Mouse (Mus musculus) thymus, adult 2 months (tissue): ENCODE measurements around the gene Stk10.

Experiments used
- CTCF ChIP-seq: fragments of 200-500 bp; IDR thresholded peaks from 2 replicates; pipeline ENCODE4 v1.5.1; 2012; ENCODE audit warnings: mild to moderate bottlenecking, control low read depth, low read length, moderate library complexity, borderline replicate concordance; ENCODE audit not compliant: control insufficient read depth, poor library complexity, insufficient read depth; ENCODE audit errors: extremely low read depth
- POLR2A ChIP-seq: fragments of 200-500 bp; IDR thresholded peaks from 2 replicates; pipeline ENCODE4 v1.6.1; 2012; ENCODE audit warnings: mild to moderate bottlenecking, low read length, control low read depth, moderate library complexity; ENCODE audit not compliant: control insufficient read depth, poor library complexity, insufficient read depth; ENCODE audit errors: extremely low read depth

GRCm38 (mm10) chr11:32542687-32543411, 9.7 kb downstream of the Stk10 start:
- no peak for TF ChIP-seq POLR2A
- no peak for TF ChIP-seq CTCF
